Mouse (Mus musculus) large intestine, adult 2 months (tissue): Measurements from ENCODE around the gene Myo5c. TPM values are rescaled to one million over a fixed set of nuclear protein-coding genes. Genes with fewer than 3 reads are reported as not detected.
"Not testable (repeated sequence)": the region's sequence is repeated elsewhere in the genome, so short reads cannot be mapped to it uniquely, and the experiment has no call there.

Experiments used
- DNase-seq: peaks from one replicate; pipeline ENCODE4 v3.0.0-alpha.2; 2012; ENCODE audit warnings: low read depth, low spot score
- whole genome bisulfite sequencing: fragments of 180-500 bp; shearing (Covaris S2); methylation state at CpG from one replicate; pipeline ENCODE4 v1.1.7; 2018; 5-methylcytosine and 5-hydroxymethylcytosine counted together
- polyA plus RNA-seq: library from polyadenylated mRNA; depleted of rRNA; stranded (reverse); fragments of >200 nt; gene quantifications from 2 replicates; pipeline ENCODE4 v1.2.3, GENCODE M21; 2012

Myo5c gene
- polyA plus RNA-seq, 1 experiment = 16.3 TPM

- 38% methylated on average over 6 of the region's 6 CpGs for WGBS
Measured at GRCm38 (mm10) chr9:75243052-75243451, 11.2 kb downstream of the Myo5c start.

GRCm38 (mm10) chr9:75243730-75244406 is 12.0 kb downstream of the Myo5c start:
- 9% methylated on average over 5 of the region's 5 CpGs for WGBS
- no peak for DNase-seq

More at GRCm38 (mm10) chr9:75243052-75243451, 11.2 kb downstream of the Myo5c start:
- no peak for DNase-seq

- 60% methylated on average over 4 of the region's 4 CpGs for WGBS
- no peak for DNase-seq
Measured at GRCm38 (mm10) chr9:75244527-75244926, 12.7 kb downstream of the Myo5c start.

GRCm38 (mm10) chr9:75246080-75246930 is 14.5 kb downstream of the Myo5c start:
- DNase-seq = no peak
- WGBS = 87% methylated on average over 13 of the region's 13 CpGs

- 76% methylated on average over 6 of the region's 6 CpGs for WGBS
- no peak for DNase-seq
Measured at GRCm38 (mm10) chr9:75247870-75248269, 16.1 kb downstream of the Myo5c start.

- no peak for DNase-seq
- WGBS = 49% methylated on average over 1 of the region's 1 CpGs
Measured at GRCm38 (mm10) chr9:75248359-75248758, 16.5 kb downstream of the Myo5c start.

GRCm38 (mm10) chr9:75248874-75249273 is 17.1 kb downstream of the Myo5c start:
- DNase-seq = no peak

- WGBS = 73% methylated on average over 6 of the region's 6 CpGs
- DNase-seq = not testable (repeated sequence)
Measured at GRCm38 (mm10) chr9:75253158-75253557, 21.3 kb downstream of the Myo5c start.

- no peak for DNase-seq
- WGBS = 60% methylated on average over 3 of the region's 3 CpGs
Measured at GRCm38 (mm10) chr9:75253766-75254165, 21.9 kb downstream of the Myo5c start.

- WGBS = 64% methylated on average over 13 of the region's 13 CpGs
- DNase-seq = no peak
Measured at GRCm38 (mm10) chr9:75254196-75254955, 22.6 kb downstream of the Myo5c start.

- DNase-seq = no peak
- 79% methylated on average over 14 of the region's 14 CpGs for WGBS
Measured at GRCm38 (mm10) chr9:75255820-75256545, 24.2 kb downstream of the Myo5c start.

GRCm38 (mm10) chr9:75258792-75259191 is 27.0 kb downstream of the Myo5c start:
- no peak for DNase-seq
- whole genome bisulfite sequencing = 46% methylated on average over 4 of the region's 4 CpGs

GRCm38 (mm10) chr9:75259656-75260055 is 27.8 kb downstream of the Myo5c start:
- no peak for DNase-seq
- WGBS = 91% methylated on average over 4 of the region's 4 CpGs

- WGBS = 50% methylated on average over 8 of the region's 8 CpGs
- no peak for DNase-seq
Measured at GRCm38 (mm10) chr9:75261332-75261872, 29.6 kb downstream of the Myo5c start.

- 73% methylated on average over 8 of the region's 8 CpGs for WGBS
- no peak for DNase-seq
Measured at GRCm38 (mm10) chr9:75262235-75262826, 30.5 kb downstream of the Myo5c start.

- 30% methylated on average over 3 of the region's 3 CpGs for WGBS
- peak; percentile 82 for DNase-seq
Measured at GRCm38 (mm10) chr9:75264008-75264718, 32.3 kb downstream of the Myo5c start.

- DNase-seq = no peak
- WGBS = 34% methylated on average over 6 of the region's 6 CpGs
Measured at GRCm38 (mm10) chr9:75267147-75267546, 35.3 kb downstream of the Myo5c start.

GRCm38 (mm10) chr9:75270382-75270781 is 38.6 kb downstream of the Myo5c start:
- WGBS = 63% methylated on average over 6 of the region's 6 CpGs
- no peak for DNase-seq
